Mouse (Mus musculus): Measurements from ENCODE around the gene Acsl4. TPM values are rescaled to one million over a fixed set of nuclear protein-coding genes. Genes with fewer than 3 reads are reported as not detected.
A peak's percentile ranks its signal among the peaks of the same experiment; 100 is the strongest.

The Acsl4 gene
- polyA plus RNA-seq, 1 experiment = 13.9 TPM

- DNase-seq (ENCODE audit: low spot score) = no peak
Observed at GRCm38 (mm10) chrX:142358427-142358826, 31.9 kb downstream of the Acsl4 start.

- no peak for DNase-seq (ENCODE audit: low spot score)
Observed at GRCm38 (mm10) chrX:142336207-142336606, 54.1 kb downstream of the Acsl4 start.

- no peak for DNase-seq (ENCODE audit: low spot score)
Observed at GRCm38 (mm10) chrX:142335502-142335901, 54.8 kb downstream of the Acsl4 start.

GRCm38 (mm10) chrX:142325760-142326159 lies 64.6 kb downstream of the Acsl4 start:
- no peak for DNase-seq (ENCODE audit: low spot score)

- no peak for DNase-seq (ENCODE audit: low spot score)
Observed at GRCm38 (mm10) chrX:142316106-142316505, 74.2 kb downstream of the Acsl4 start.

GRCm38 (mm10) chrX:142315270-142315669 lies 75.1 kb downstream of the Acsl4 start:
- no peak for DNase-seq (ENCODE audit: low spot score)

GRCm38 (mm10) chrX:142314307-142315024 lies 75.9 kb downstream of the Acsl4 start:
- DNase-seq (ENCODE audit: low spot score) = peak; percentile 24

GRCm38 (mm10) chrX:142310431-142310830 lies 79.9 kb downstream of the Acsl4 start:
- no peak for DNase-seq (ENCODE audit: low spot score)

GRCm38 (mm10) chrX:142305869-142306581 lies 84.3 kb downstream of the Acsl4 start, which contains the start of gene Kcne1l:
TSS of gene Kcne1l (minus strand) at chrX:142306294.
- DNase-seq (ENCODE audit: low spot score) = no peak

GRCm38 (mm10) chrX:142305010-142305868 lies 85.1 kb downstream of the Acsl4 start:
- DNase-seq (ENCODE audit: low spot score) = no peak

- no peak for DNase-seq (ENCODE audit: low spot score)
Observed at GRCm38 (mm10) chrX:142304592-142304991, 85.7 kb downstream of the Acsl4 start.

GRCm38 (mm10) chrX:142303456-142303855 lies 86.9 kb downstream of the Acsl4 start:
- no peak for DNase-seq (ENCODE audit: low spot score)

- DNase-seq (ENCODE audit: low spot score) = no peak
Observed at GRCm38 (mm10) chrX:142285905-142286304, 104.4 kb downstream of the Acsl4 start.

GRCm38 (mm10) chrX:142276573-142276972 lies 113.8 kb downstream of the Acsl4 start:
- no peak for DNase-seq (ENCODE audit: low spot score)

GRCm38 (mm10) chrX:142276031-142276430 lies 114.3 kb downstream of the Acsl4 start:
- DNase-seq (ENCODE audit: low spot score) = no peak

Other genes with a start within 250 kb of the Acsl4 start
- gene Gucy2f, start 193.6 kb downstream of the Acsl4 start, polyA plus RNA-seq (2012; rRNA removed) = 0.01 TPM in 1 of 2 replicates, not detected in the other
- gene Nxt2, start 163.8 kb downstream of the Acsl4 start, polyA plus RNA-seq (2012; rRNA removed) = 14.9 and 16.6 TPM in 2 replicates
- 0.83 and 0.97 TPM in 2 replicates for gene Kcne1l, start 84.2 kb downstream of the Acsl4 start, polyA plus RNA-seq (2012; rRNA removed)